Mouse (Mus musculus): ENCODE measurements around the gene Chpt1.

DNA sequence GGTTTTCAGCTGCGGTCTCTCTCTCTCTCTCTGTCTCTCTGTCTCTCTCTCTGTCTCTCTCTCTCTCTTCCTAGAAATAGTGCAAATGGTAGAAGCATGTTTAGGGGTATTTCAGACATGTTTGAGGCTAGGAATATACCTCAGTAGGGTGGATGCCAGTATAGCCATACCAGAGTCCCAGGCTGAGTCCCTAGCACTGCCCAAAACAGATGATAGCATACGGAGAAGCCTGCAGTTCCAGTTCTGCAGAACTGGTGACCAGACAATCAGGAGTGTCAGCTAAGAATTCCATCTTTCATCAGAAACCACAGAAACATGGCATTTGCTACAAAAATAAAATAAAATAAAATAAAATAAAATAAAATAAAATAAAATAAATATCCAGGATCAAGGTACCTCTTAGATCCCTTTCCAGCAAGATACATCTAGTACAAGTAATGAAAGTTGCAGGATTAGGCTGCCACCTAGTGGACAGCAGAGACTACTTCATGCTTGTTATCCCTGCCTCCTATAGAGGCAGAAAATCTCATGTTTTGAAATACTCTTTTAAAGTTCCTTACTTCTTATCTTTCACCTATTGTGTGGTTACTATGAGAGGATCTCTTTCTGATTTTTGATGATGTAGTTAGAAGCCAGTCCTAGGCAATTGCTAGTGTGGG is 77.6 kb downstream of the Chpt1 start:
- no peak for TF ChIP-seq CTCF (IDR thresholded peaks at IDR 0.05; ENCODE audit: extremely low read depth, insufficient read length, insufficient replicate concordance, low read depth, low read length)
- no peak for TF ChIP-seq POLR2A (IDR thresholded peaks at IDR 0.05; ENCODE audit: low read depth, low read length)

Measured in small intestine, adult 2 months (tissue).